Mouse (Mus musculus): Measurements from ENCODE around the gene Slc22a14.

- TF ChIP-seq POLR2A (IDR thresholded peaks at IDR 0.05; ENCODE audit: insufficient read length, low read depth) (no peak), E2F4 (IDR thresholded peaks at IDR 0.05; ENCODE audit: insufficient read depth) (no peak), USF1 (IDR thresholded peaks at IDR 0.05; ENCODE audit: low read depth) (no peak), TCF3 (IDR thresholded peaks at IDR 0.05; ENCODE audit: insufficient read length, low read depth) (no peak), CEBPB (IDR thresholded peaks at IDR 0.05; ENCODE audit: insufficient read depth, poor library complexity, severe bottlenecking) (no peak), SRF (IDR thresholded peaks at IDR 0.05; ENCODE audit: control insufficient read depth, insufficient read length, low read depth) (no peak), REST (IDR thresholded peaks at IDR 0.05; ENCODE audit: insufficient read depth, insufficient read length) (no peak), MAX (IDR thresholded peaks at IDR 0.05; ENCODE audit: low read depth) (no peak), TCF12 (IDR thresholded peaks at IDR 0.05; ENCODE audit: insufficient read depth, poor library complexity, severe bottlenecking) (no peak), POLR2AphosphoS2 (IDR thresholded peaks at IDR 0.05; ENCODE audit: insufficient read length, low read depth) (no peak), MYOD1 (IDR thresholded peaks at IDR 0.05; ENCODE audit: control insufficient read depth in 1 of 3, insufficient read length in 2 of 3, low read depth in 2 of 3) (no peak)
Measured at GRCm38 (mm10) chr9:119160689-119161088, 204.7 kb downstream of the Slc22a14 start.

Measured in myocyte (in vitro differentiated cells).